Mouse (Mus musculus) right cerebral cortex, adult 18-20 months (tissue): ENCODE results near the gene Figla.
"Not testable (repeated sequence)": the region's sequence is repeated elsewhere in the genome, so short reads cannot be mapped to it uniquely, and the experiment has no call there.

Experiments
- DNase-seq: peaks from one replicate; pipeline ENCODE4 v3.0.0; 2022; ENCODE audit warnings: mixed read lengths

Figla gene

DNA sequence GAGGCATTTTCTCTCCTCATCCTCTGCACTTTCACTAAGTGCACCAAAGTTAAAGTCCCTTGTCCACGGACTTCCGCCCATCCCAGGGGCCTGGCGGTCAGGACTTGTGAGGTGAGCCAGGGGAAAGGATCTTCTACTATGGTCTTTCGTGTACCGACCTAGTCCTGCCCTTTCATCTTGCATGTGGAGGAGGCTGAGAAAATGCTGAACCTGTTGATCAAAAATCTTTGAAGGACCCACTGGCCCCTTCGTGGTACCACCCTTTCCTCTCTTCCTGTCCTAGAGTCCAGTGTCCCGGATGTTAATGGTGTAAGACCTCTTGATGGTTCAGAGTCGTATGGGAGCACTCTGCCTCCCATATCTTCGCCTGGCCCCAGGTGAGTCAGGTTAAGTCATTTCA lies at the start of gene Figla:
Gene Figla, plus strand, starts transcription at position 301 of the 400 bp plus-strand sequence.
- no peak for DNase-seq

DNA sequence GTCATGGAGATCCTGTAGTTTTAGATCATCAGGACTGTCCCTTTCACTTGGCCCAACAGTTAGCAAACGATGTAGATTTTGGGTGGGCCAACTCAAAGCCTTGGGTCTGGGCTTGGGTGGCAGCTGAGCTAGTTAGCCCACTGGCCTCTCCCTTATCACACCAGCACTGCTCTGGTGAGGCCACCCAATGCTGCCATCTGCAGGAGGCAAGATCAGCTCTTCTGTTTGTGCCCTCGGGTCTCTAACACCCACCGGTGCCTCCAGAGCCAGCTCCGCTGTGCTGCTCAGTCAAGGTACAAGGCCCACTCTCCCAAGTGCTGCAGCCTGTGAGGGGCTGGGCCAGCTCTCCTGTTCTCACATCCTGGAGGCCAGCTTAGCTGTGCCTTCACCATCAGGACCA lies 49.3 kb upstream of the Figla start:
- DNase-seq, result no peak

DNA sequence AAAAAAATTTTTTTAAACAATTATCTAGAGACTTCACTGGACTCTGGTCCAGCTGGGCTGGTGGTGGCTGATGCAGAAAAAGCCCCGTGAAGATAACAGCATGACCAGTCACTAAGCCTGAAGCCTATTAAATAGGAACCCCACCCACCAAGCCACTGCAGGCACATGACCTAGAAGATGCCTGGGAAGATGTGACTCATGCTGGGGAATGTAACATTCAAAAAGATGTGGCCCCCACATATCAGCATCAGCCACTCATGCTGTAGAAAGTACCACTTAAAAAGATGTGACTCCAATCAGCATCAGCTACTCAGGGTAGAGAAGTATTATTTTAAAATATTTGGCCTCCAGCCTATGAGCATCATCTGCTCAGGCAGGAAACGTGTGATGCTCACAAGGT lies 46.1 kb upstream of the Figla start:
- DNase-seq, result peak; percentile 16

DNA sequence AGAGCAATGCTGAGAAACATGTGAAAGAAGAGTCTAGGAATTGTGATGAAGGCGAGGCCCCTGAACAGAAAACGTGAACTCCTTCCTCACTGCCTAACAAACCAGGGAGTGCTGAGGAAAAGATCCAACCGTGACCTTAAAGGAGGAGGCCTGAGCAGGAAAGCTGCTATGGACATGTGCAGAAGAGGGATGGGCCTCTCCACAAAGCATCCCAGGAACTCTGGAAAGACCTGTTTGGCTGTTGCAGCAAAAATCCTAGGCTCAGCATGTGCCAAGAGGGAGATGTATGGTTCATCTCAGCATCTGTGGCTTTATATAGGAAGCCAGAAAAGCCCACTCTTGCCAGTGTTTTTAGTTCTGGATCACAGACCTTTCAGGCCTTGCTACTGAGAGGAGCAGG lies 43.3 kb upstream of the Figla start:
- no peak for DNase-seq

DNA sequence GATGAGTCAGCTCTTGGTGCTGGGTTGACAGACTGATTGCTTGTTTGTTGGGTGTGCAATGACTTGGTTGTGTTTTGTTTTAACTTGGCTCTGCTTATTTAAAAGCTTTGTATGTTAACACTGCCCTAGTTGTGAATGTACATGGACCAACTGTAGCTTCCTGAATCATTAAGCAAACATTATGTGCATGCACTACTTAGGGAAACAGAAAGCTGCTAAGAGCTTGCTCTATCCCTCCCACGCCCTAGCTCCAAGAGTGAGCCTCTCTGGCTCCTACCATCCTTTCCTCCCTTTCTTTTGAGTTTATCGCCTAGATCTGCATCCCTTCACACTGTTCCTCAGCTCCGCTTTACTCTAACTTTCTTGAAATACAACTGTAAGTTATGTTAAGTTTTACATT lies 42.6 kb upstream of the Figla start:
- DNase-seq, result peak; percentile 41

DNA sequence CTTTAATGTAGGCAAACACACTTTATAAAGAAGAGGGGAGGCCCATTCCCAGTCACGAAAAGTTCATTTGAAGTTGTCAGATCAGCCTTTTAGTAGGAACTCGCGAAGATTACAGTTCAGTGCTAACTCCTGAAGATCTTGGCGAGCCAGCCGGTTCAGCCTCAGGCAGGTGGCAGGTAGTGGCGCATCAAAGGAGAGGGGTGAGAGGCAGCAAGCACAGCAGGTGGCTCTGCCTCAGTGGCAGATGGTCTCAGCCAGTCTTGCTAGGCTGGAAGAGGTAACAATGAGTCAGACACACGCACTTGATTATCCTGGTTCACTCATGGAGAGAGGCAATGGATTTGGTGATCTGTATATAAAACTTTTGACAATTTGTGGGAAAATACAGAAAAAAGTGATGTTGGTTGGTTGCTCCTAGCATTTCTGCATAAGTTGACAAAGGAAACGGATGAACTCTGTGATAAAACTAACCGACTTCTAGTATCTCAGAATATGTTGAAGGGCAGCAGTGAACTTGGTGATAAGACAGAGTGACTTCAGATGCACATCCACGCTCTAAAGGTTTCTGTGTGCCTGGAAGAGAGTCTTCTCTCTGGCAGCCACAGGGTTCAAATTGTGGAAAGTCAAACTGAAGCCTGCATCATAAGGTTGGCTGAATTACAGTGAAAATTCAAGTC lies 40.9 kb upstream of the Figla start:
- DNase-seq, result no peak

DNA sequence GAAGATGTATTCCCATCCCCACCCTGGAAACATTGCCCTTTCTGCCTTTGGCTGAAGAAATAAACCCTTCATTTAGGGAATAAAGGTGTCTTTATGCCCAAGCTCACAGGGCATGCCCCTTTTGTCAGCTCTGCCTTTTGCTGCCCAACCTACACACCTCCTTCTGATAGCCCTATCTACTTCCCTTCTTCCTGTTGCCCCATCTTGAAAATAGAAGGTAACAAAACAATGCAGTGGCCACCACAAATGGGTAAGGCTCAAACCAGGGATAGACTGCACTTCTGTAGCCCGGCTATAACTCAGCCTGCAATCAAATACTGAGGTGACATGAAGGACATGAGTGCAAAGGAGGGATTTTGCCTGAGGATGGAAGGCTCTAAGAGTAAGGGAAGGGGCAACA lies 40.2 kb upstream of the Figla start:
- DNase-seq, result no peak

DNA sequence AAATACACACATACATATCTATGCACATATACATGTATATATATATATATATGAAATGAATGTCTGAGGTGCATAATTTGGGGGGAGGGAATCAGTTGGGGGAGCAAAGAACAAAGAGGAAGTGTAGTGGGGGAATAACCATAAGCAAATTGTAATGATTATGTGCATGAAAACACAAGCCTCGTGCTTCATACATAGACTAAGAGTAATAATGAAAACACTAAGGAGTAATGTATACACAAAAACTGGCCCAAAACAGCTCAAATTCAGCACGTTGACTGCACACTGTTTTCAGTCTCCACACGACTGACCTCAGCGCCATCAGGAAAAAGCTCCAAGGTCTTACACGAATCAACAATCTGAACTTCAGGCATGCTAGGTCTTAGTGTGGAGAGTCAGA lies 39.7 kb upstream of the Figla start:
- DNase-seq, result no peak

DNA sequence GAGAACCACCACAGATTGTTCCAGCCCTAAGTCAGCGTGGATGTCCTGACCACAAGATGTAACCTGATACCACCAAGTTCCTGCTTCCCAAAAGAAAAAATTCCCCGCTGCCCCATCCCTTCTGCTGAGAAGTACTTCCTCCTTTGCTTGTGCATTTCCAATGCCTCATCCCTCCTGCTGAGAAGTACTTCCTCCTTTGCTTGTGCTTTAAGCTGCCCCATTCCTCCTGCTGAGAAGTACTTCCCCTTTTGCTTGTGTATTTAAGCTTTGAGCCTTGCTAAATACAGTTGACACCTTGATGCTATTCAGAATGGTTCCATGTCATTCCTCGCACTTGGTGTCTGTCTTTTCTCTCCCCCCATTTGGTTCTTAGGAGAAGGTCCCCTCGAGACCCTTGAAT lies 37.2 kb upstream of the Figla start:
- DNase-seq, result not testable (repeated sequence)

DNA sequence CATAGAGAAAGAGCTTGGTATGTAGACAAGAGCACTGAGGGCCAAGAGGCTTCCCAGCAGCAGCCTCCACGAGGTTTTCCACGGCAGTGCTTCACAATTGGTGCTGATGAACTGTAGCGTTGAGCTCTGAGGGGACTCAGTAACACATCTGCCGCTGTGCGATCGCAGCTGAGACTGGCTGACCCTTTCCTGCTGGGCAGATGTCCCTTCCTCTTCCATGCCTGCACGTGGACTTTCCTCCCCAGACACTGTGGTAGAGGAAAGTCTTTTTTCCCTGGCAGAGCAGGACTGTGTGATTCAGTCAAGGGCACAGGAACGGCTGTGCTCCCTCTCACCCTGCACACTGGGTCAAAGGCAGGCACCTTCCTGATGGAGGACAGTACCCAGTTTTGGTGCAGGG lies 31.6 kb upstream of the Figla start:
- no peak for DNase-seq

DNA sequence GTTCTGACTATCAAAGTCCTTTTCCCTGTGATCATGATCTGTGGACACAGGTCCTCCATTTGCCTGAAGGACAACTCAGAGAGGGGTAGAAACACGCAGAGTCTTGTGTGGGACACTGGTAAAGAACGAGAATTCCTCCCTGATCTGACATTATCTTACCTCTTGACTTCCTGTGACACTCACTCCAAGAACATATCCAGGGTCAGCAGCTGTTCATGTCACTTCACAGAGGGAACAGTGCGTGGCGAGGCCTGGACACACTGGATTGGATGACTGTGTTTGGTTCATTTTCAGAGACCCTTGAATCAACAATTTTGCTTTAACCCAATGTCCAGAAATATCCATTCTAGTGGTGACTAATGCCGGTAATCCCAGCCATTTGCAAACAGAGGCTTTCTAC lies 26.4 kb upstream of the Figla start:
- not testable (repeated sequence) for DNase-seq

DNA sequence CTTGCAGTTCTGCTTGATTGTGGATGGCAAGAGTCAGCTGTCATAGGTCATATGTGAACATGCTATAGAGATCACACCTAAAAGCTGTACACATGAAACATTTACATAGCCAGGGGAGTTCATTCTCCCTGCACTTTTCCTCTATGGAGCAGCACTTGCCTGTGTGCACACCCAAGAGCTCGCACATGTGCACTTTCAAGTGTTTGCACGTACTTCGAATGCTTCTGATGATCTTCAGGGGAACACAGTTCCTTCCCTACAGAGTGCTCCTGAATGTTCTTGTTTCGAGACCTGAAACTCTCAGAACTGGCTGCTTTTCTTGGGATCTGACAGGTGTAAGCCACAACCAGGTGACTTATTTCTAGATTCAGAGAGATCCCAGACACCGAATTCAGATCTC lies 25.2 kb upstream of the Figla start:
- not testable (repeated sequence) for DNase-seq

DNA sequence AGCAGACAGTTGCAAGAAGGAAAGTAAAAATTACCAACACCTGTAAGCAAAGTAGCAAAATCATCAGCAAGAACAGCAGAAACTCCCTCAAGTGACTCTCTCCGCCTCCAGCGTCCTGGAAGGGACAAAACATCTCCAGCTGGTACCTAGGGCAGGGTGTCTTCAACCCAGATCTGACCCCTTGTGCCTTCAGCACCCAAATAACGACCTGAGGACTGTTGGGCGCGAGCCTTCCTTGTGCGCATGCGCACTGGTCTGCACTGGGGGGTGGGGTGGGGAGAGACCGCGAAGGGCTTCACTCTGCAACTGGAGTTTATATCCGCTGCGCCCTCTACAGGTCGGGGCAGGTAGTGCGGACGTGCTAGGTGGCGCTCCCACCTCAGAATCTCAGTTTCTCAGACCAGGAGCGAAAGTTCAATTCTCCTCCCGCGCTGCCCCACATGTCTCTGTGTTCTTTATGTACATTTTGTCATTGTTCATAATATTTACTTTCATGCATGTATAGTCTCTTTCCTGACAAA lies 12.5 kb upstream of the Figla start:
- no peak for DNase-seq

DNA sequence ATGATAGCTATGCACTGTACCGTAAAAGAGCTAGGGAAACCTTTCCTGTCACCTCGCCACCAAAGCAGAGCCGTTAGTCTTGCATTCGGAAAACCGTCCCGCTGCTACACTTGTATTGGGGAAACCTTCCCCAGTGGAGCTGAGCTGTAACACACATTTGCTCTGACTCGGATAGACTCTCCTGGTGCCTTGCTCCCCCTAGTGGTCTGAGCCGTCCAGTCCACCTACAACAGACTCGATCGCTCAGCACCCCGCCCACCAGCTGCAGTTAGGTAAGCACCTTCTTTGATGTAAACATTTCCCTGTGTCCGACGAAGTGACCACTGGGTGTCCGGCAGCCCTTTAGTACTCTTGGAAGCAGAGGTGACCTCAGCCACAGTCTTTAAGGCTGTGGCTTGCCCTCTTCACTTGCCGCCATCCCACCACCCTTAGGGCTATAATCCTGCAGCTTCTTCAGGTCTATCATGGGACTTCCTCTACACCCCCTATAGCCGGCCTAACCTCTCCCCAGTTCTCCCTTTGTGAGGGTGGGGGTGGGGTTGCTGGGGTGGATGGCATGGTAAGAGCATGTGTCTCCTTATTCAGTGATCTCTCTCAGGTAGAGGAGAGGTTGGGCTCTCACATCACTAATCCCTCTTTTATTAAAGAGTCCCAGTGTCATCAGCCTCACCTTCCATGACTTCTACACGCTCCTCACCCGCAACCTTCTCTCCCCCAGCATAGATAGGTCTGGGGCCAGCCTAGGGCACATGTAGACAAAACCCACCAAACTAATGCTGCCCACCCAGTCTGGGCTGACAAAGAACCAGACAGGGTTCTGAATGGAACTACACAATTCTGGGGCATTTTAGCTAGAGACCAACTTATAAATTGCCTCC lies 11.5 kb upstream of the Figla start:
- peak; percentile 71 for DNase-seq

DNA sequence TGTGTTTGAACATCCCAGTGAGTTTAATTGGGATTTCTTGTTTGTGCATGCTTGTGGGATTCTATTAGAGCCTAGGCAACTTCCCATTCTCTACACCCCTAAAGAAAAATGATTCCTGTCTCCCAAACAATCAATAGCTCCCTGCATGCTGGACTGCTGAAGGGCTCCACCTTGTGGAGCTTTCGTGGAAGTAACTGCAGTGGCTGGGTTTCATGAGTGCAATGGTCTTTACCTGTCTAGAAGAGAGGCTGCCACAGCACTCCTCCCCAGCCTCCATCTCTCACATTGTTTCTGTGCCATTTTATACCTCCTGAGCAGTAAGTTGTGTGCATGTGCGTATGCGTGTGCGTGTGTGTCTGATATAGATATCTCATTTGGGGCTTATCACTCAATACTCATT lies 6.0 kb upstream of the Figla start:
- DNase-seq, result peak; percentile 63

DNA sequence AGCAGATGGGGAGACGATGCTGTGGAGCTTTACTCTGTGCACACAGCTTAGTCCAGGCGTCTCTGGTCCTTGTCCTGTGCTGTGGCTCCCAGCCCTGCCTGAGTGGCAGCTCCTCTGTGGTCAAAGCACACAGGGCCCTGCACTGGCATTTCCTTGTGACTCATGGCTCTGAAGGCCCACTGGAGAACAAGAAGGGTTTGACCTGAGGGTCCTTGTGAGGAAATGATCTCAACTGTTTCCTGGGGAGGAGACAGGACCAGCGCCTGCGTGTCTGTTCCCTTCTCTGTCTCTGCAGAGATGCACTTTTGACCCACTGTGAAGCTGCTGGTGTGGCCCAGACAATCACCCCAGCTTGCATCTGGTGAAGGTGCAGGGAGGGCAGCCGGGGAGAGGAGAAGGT lies 1.2 kb upstream of the Figla start:
- not testable (repeated sequence) for DNase-seq

DNA sequence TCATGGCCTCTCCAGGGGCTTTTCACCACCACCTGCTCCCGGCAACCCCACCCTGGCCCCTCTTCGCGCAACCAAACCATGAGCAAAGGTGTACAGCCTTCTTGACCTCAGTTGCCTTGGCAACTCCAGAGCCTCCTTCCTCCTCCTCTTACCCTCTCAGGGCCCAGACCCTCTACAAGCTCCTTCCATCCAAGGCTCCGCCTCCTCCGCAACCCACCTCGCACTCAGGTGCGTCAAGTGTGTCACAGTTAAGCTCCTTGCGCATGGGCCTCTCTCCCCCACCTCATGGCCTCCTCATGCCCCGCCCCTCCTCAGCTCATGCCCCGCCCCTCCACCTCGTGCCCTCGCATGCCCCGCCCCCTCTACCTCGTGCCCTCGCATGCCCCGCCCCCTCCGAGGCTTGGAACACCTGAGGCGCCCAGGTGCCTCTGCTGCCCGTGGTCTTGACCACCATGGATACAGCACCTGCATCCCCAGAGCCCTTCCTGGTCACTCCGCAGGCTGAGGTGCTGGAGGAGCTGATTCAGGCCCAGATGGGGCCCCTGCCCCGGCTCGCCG lies 901 bp downstream of the Figla start:
- DNase-seq, result no peak

DNA sequence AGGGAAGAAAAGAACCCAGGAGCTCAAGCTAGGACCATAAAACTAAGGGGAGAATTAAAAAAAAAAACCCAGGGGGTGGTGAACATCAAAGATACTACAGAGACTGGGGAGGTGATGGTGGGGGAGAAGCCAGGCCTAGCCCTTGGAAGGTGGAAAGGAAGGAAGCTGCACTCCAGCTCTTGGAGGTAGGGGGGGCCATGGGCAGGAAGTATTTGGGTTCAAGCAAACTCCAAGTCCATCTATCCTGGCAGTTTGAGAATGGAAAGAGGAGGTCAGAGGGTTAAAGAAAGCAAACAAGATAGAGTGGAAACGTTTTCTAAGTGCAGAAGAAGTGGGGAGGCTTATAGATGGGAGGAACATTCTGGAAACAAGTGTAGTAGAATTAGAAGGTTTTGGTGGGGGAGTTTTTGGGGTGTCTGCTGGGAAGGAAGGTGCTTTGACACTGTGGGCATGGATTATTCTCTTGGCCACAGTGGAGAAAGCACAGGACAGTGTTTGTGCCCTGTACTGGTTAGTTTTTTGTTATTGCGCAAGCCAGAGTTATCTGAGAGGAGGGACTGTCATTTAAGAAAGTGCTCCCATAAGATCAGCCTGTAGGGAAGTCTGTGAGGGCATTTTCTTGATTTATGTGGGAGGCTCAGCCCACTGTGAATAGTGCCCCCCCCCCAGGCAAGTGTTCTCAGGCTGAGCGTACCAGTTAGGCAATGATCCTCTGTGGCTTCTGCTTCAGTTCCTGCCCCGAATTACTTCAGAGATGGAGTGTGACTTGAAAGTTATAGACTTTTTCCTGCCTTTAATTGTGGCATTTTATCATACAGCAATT lies 3.7 kb downstream of the Figla start:
- DNase-seq, result no peak

DNA sequence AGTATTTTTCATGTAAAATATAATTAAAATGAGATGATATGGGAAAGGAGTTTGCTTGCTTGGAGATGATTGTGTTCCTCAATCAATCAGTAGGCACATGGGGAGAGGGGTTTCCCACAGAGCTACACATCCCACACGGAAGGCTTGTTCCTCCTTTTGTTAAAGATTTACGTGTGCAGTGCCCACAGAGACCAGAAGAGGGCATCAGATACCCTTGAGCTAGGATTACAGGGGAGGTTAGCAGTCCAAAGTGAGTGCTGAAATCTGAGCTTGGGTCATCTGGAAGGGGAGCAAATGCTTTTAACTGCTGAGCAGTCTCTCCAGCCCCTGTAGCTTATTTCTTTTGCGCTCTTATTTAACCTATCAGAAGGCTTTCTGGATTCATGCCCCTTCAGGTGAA lies 5.0 kb downstream of the Figla start:
- DNase-seq, result no peak

DNA sequence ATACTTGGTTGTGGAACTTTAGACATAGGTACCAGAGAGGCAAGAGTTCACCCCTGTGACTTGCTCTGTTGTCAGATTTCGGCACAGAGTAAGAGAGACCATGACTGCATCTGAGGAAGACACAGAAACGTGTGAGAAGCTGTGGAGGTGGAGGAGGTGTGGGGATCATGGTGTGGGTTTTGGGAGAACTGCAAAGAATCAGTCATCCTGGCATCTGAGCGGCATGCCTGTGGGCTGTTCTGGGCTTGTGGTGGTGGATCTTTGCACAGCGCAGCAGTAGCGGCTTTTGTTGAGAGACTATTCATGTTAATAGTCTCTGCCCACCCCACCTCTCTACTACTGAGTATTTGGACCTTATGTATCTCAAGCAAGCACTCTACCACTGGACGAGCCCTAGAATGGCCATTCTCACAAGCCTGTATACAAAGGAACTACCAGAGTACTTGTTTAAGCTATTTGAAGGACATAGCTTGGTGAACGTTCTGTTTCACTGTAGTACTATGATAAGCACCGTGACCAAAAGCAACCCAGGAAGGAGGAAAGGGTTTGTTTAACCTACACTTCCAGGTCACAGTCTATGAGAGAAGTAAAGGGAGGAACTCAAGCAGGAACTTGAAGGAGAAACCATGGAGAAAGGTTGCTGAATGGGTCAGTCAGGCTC lies 10.8 kb downstream of the Figla start:
- DNase-seq, result peak; percentile 62

DNA sequence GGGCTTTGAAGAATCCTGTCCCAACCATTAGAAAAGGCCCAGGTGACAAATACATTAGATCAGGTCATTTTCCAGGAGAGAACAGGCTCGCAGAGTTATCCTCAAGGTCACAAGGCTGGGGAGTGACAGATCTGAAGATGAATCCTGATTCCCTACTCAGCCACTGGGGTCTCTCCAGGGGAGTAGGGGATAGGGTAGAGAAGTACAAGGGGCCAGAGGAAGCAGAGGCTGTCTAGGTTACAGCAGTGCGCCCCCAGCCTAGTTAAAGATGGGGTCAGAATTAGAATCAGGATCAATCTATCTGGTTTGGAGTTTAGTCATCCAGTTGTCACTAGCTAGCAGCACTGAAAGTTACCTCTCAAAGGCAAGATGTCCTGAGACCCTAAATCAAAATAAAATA lies 12.2 kb downstream of the Figla start:
- no peak for DNase-seq

DNA sequence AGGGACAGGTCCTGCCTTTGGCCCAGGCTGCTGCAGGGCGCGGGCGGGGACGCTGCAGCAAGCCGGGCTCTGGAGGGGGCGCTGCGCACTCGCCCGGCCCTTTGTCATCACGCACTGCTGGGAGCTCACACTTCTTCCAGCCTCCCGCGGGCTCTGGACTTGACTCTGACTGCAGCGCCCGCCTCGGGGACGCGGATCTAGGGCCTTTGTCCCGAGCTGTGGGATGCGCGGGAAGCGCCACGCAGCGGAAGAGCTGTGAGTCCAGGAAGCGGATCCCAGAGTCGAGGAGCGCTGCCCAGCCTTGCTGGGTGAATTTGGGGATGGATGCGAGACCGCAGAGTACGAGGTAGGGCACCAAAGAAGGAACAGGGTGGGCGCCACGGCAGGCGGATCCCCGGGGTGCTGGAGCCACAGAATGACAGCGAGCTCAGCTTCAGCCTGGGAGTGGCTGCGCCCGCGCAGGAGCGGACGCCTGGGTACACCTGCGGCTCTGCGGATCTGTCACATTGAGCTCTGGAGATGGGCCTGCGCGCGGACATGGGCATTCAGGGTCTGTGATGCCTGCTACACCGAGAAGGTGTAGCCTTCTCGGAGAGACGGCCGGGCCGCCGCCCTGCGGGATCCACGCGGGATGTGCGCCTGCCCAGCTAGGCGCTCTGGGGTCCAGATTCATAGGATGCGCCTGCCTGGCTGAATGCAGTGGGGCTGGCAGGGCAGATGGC lies 12.8 kb downstream of the Figla start, which contains the start of gene Add2:
Gene Add2, plus strand, starts transcription at position 81 of the 722 bp plus-strand sequence.
- peak; percentile 81 for DNase-seq
